In the genomic region with DNA sequence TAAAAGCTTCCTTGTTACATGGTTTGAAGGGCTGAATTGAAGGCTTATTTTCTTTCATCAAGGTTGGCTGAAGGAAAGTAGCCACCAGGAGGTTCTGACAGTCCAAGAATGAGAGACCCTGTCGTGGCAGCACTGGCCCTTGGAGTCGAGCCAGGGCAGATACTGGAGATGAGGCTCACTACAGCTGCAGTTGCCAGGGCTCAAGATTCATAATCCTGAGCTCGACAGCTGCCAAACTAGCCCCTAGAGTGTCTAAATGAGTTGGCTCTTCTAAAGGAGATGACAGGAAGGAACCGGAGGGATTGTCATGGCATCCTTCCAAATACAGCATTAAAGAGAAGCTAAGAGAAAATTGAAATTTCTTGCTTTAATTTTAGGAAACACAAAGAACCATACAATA, we compare ENCODE assay signal across 13 mouse cellular contexts.
DNase-seq lines count a peak whose midpoint lies in the region; ATAC-seq lines count a peak whose summit lies in the region.
"Had no signal": no experiment of that assay in that cellular context is flagged by ENCODE, and none has a peak within 500 bp of the region (broad histone marks: within the 10 kb centered on the region; RNA-seq: fewer than 3 reads in every experiment).

No protein-coding gene starts in this region.

- H3K27ac ChIP-seq in hindbrain, embryonic 15.5 days (replicated peaks) = no peak overlapping the region; the same call in 1 of the 2 replicates
- H3K27ac ChIP-seq in hindbrain, embryonic 10.5 days = no peak overlapping the region
- H3K27ac ChIP-seq in midbrain, embryonic 14.5 days (replicated peaks; ENCODE audit: low read depth, low read length) = no peak overlapping the region
- H3K27ac ChIP-seq in midbrain, embryonic 10.5 days (replicated peaks) = no peak overlapping the region
- no peak overlapping the region for H3K27ac ChIP-seq in midbrain, embryonic 16.5 days (ENCODE audit: low read length)
- H3K27ac ChIP-seq: forebrain, embryonic 10.5 days; liver, embryonic 13.5 days; macrophage had no signal

- peaks cover 8% of the 10 kb centered on the region; the same call in 1 of the 2 replicates for H3K4me1 ChIP-seq in hindbrain, embryonic 15.5 days (replicated peaks)
- H3K4me1 ChIP-seq in hindbrain, embryonic 10.5 days (replicated peaks) = no peaks in the 10 kb centered on the region
- no peaks in the 10 kb centered on the region for H3K4me1 ChIP-seq in midbrain, embryonic 14.5 days (ENCODE audit: control insufficient read depth, insufficient read depth, low read length)
- H3K4me1 ChIP-seq in midbrain, embryonic 10.5 days = no peaks in the 10 kb centered on the region
- no peaks in the 10 kb centered on the region for H3K4me1 ChIP-seq in midbrain, embryonic 16.5 days (ENCODE audit: control insufficient read depth, insufficient read depth, low read length)
- H3K4me1 ChIP-seq: forebrain, embryonic 10.5 days; liver, embryonic 13.5 days had no signal

- DNase-seq in cerebellum, adult 9-11 months = peak; percentile 4
- DNase-seq in cerebellum, adult 18-20 months = no peak
- no peak for DNase-seq in hindbrain, embryonic 10.5 days (ENCODE audit: low spot score)
- DNase-seq in midbrain, embryonic 14.5 days = peak; percentile 74
- no peak for DNase-seq in midbrain, embryonic 10.5 days (ENCODE audit: low spot score)
- no peak for DNase-seq in layer of hippocampus, postnatal 36 days
- DNase-seq: liver, embryonic 13.5 days; thymus, adult 2 months had no signal

- H3K9ac ChIP-seq in hindbrain, embryonic 15.5 days = no peak overlapping the region
- H3K9ac ChIP-seq in midbrain, embryonic 14.5 days (replicated peaks; ENCODE audit: low read length) = no peak overlapping the region
- no peak overlapping the region for H3K9ac ChIP-seq in midbrain, embryonic 16.5 days (ENCODE audit: low read depth, low read length)
- H3K9ac ChIP-seq: liver, embryonic 13.5 days had no signal

- no peaks in the 10 kb centered on the region for H3K36me3 ChIP-seq in hindbrain, embryonic 15.5 days
- no peaks in the 10 kb centered on the region for H3K36me3 ChIP-seq in hindbrain, embryonic 10.5 days
- no peaks in the 10 kb centered on the region for H3K36me3 ChIP-seq in midbrain, embryonic 14.5 days (ENCODE audit: control insufficient read depth, insufficient read depth, low read length)
- H3K36me3 ChIP-seq in midbrain, embryonic 10.5 days = no peaks in the 10 kb centered on the region
- H3K36me3 ChIP-seq in midbrain, embryonic 16.5 days (ENCODE audit: control insufficient read depth, insufficient read depth, low read length) = no peaks in the 10 kb centered on the region
- H3K36me3 ChIP-seq: forebrain, embryonic 10.5 days; liver, embryonic 13.5 days had no signal

- H3K4me3 ChIP-seq in hindbrain, embryonic 15.5 days = no peak overlapping the region
- no peak overlapping the region for H3K4me3 ChIP-seq in hindbrain, embryonic 10.5 days
- H3K4me3 ChIP-seq in midbrain, embryonic 14.5 days (replicated peaks; ENCODE audit: low read depth, low read length) = no peak overlapping the region
- H3K4me3 ChIP-seq in midbrain, embryonic 10.5 days = no peak overlapping the region
- H3K4me3 ChIP-seq in midbrain, embryonic 16.5 days (ENCODE audit: low read depth, low read length) = no peak overlapping the region
- H3K4me3 ChIP-seq: forebrain, embryonic 10.5 days; liver, embryonic 13.5 days had no signal

- H3K27me3 ChIP-seq in hindbrain, embryonic 15.5 days = no peaks in the 10 kb centered on the region
- H3K27me3 ChIP-seq in hindbrain, embryonic 10.5 days (ENCODE audit: insufficient read depth, poor library complexity, severe bottlenecking) = no peaks in the 10 kb centered on the region
- H3K27me3 ChIP-seq in midbrain, embryonic 14.5 days (ENCODE audit: control insufficient read depth, insufficient read depth, low read length) = no peaks in the 10 kb centered on the region
- H3K27me3 ChIP-seq in midbrain, embryonic 10.5 days (ENCODE audit: low read depth, poor library complexity, severe bottlenecking) = no peaks in the 10 kb centered on the region
- no peaks in the 10 kb centered on the region for H3K27me3 ChIP-seq in midbrain, embryonic 16.5 days (ENCODE audit: control insufficient read depth, insufficient read depth, low read depth, low read length)
- H3K27me3 ChIP-seq: liver, embryonic 13.5 days had no signal

- 35% methylated on average over 4 of the region's 4 CpGs for WGBS in hindbrain, embryonic 15.5 days
- 80% methylated on average over 4 of the region's 4 CpGs for WGBS in hindbrain, embryonic 10.5 days
- WGBS in midbrain, embryonic 14.5 days = 47% methylated on average over 4 of the region's 4 CpGs
- 89% methylated on average over 4 of the region's 4 CpGs for WGBS in midbrain, embryonic 10.5 days
- 35% methylated on average over 4 of the region's 4 CpGs for WGBS in midbrain, embryonic 16.5 days

- no peak overlapping the region for H3K4me2 ChIP-seq in hindbrain, embryonic 15.5 days
- no peak overlapping the region for H3K4me2 ChIP-seq in midbrain, embryonic 14.5 days (ENCODE audit: low read length)
- no peak overlapping the region for H3K4me2 ChIP-seq in midbrain, embryonic 16.5 days (ENCODE audit: low read length)
- H3K4me2 ChIP-seq: liver, embryonic 13.5 days had no signal

- H3K9me3 ChIP-seq in hindbrain, embryonic 15.5 days = no peaks in the 10 kb centered on the region
- H3K9me3 ChIP-seq in hindbrain, embryonic 10.5 days = no peaks in the 10 kb centered on the region
- no peaks in the 10 kb centered on the region for H3K9me3 ChIP-seq in midbrain, embryonic 14.5 days (ENCODE audit: control insufficient read depth, low read length)
- no peaks in the 10 kb centered on the region for H3K9me3 ChIP-seq in midbrain, embryonic 10.5 days (replicated peaks)
- H3K9me3 ChIP-seq in midbrain, embryonic 16.5 days (replicated peaks; ENCODE audit: control insufficient read depth, low read length, poor library complexity, severe bottlenecking) = no peaks in the 10 kb centered on the region
- H3K9me3 ChIP-seq: forebrain, embryonic 10.5 days; liver, embryonic 13.5 days had no signal

- peak; percentile 70; the same call in 1 of the 2 replicates for ATAC-seq in hindbrain, embryonic 15.5 days (ENCODE audit: low FRiP score, low read depth)
- ATAC-seq in midbrain, embryonic 14.5 days (ENCODE audit: low FRiP score, low TSS enrichment) = peak; percentile 58; the same call in 1 of the 2 replicates
- ATAC-seq in midbrain, embryonic 16.5 days = peak; percentile 88
- ATAC-seq: intestine, embryonic 16.5 days had no signal

Comparison
In these comparisons a context has a peak if more than half of its experiments do, and no peak if none do; other contexts are left out.
1. DNase-seq: peak in cerebellum, adult 9-11 months (single experiment) and midbrain, embryonic 14.5 days (single experiment); none in cerebellum, adult 18-20 months (0 of 2), hindbrain, embryonic 10.5 days (single experiment), midbrain, embryonic 10.5 days (single experiment) and layer of hippocampus, postnatal 36 days (0 of 2).
2. Peak in every context shown above with its lines, with median percentiles within 50 percentile points of each other: ATAC-seq.